Mouse (Mus musculus): Measurements from ENCODE around the gene Ttbk2.

- TF ChIP-seq CTCF (IDR thresholded peaks at IDR 0.05; ENCODE audit: insufficient read depth, low read depth, low read length) = no peak
- TF ChIP-seq POLR2A (IDR thresholded peaks at IDR 0.05; ENCODE audit: insufficient read depth, low read depth, low read length) = no peak
Measured at GRCm38 (mm10) chr2:120710948-120711347, 139.5 kb downstream of the Ttbk2 start.
